Mouse (Mus musculus) liver, embryonic 13.5 days (tissue): ENCODE results near the gene Plcb4. TPM values are rescaled to one million over a fixed set of nuclear protein-coding genes. Genes with fewer than 3 reads are reported as not detected.

Experiments used
- ATAC-seq: fragments of 200-750 bp; cut with Nextera tagmentation; 2 replicates; pipeline ENCODE4 v1.8.0; 2017; ENCODE audit warnings: low read depth, mild to moderate bottlenecking, moderate number of reproducible peaks, moderate library complexity
- DNase-seq: peaks from one replicate; pipeline ENCODE4 v3.0.0; 2022
- H3K27ac ChIP-seq: fragments of 300-500 bp; sonication (generic); 2 replicates; pipeline ENCODE4 v1.5.1; 2015; ENCODE audit warnings: moderate library complexity, mild to moderate bottlenecking, inconsistent platforms
- H3K27me3 ChIP-seq: fragments of 300-500 bp; sonication (generic); 2 replicates; pipeline ENCODE4 v1.6.1; 2015; ENCODE audit warnings: mild to moderate bottlenecking, inconsistent platforms
- H3K36me3 ChIP-seq: fragments of 300-500 bp; sonication (generic); 2 replicates; pipeline ENCODE4 v1.6.1; 2015; ENCODE audit warnings: mild to moderate bottlenecking, inconsistent platforms
- H3K4me1 ChIP-seq: fragments of 300-500 bp; sonication (generic); replicated peaks from 2 replicates; pipeline ENCODE4 v1.6.1; 2015; ENCODE audit warnings: inconsistent platforms
- H3K4me2 ChIP-seq: fragments of 300-500 bp; sonication (generic); 2 replicates; pipeline ENCODE4 v1.6.1; 2015; ENCODE audit warnings: inconsistent platforms, mild to moderate bottlenecking, moderate library complexity
- H3K4me3 ChIP-seq: fragments of 300-500 bp; sonication (generic); replicated peaks from 2 replicates; pipeline ENCODE4 v1.5.1; 2015; ENCODE audit warnings: mild to moderate bottlenecking, inconsistent platforms
- H3K9ac ChIP-seq: fragments of 300-500 bp; sonication (generic); 2 replicates; pipeline ENCODE4 v1.6.1; 2015; ENCODE audit warnings: mild to moderate bottlenecking, inconsistent platforms
- H3K9me3 ChIP-seq: fragments of 300-500 bp; sonication (generic); replicated peaks from 2 replicates; pipeline ENCODE4 v1.6.1; 2016; ENCODE audit warnings: inconsistent platforms
- WGBS: fragments of 180-500 bp; shearing (Covaris S2); methylation state at CpG from one replicate; pipeline ENCODE4 v1.1.7; 2015; ENCODE audit not compliant: insufficient replicate concordance; 5-methylcytosine and 5-hydroxymethylcytosine counted together
- polyA plus RNA-seq: library from polyadenylated mRNA; unstranded; fragments of >200 nt; fragmentation: Nextera tagmentation; extraction: Ambion mirVana; gene quantifications from 2 replicates; pipeline ENCODE4 v1.2.1, GENCODE M21; 2015

The Plcb4 gene
- polyA plus RNA-seq, 1 experiment from 2014 or later, result 3.1 TPM

DNA sequence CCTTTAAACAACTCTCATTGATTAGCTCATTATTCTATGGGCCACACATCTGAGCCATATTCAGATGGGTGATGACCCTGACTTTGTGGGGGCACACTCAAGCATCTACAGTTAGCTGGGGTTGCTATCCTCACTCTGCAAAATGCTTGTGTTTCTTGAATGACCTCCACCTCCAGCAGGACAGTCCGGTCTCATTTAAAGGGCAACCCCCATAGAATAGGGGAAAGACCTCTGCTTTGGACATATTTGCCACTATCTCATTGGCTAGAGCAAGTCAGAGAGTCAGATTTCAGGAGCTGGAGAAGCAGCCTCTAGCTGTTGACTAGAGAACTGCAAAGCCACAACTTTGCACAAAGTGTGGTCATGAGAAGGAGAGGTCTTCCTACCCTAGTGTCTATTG, 340.6 kb downstream of the Plcb4 start:
- no peak for ATAC-seq
- H3K4me3 ChIP-seq, result no peak overlapping the region
- H3K27me3 ChIP-seq, result no peaks in the 10 kb centered on the region
- no peak overlapping the region for H3K4me2 ChIP-seq
- H3K36me3 ChIP-seq, result no peaks in the 10 kb centered on the region
- no peaks in the 10 kb centered on the region for H3K4me1 ChIP-seq
- DNase-seq, result no peak
- 77% methylated on average over 1 of the region's 1 CpGs for WGBS
- no peak overlapping the region for H3K9ac ChIP-seq
- no peak overlapping the region for H3K27ac ChIP-seq
- H3K9me3 ChIP-seq, result no peaks in the 10 kb centered on the region

DNA sequence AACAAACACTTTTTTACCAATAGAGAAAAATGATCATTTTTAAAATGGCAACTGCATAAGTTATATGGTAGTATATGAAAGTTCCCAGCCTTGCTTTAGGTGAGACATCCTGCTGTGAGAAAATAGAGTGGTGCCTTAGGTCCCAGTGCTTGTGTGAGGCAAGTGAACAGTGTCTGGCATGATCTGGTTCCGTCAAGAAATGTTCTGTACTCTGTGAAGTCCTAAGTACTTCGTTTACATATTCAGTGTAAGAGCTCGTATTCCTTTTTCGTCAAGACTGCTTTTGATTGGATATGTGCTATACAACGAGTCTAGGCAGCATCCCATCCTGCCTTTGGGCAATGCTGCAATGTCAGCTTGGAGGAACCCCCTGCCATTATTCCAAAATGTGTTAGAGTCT, 342.1 kb downstream of the Plcb4 start:
- no peaks in the 10 kb centered on the region for H3K4me1 ChIP-seq
- 65% methylated on average over 5 of the region's 5 CpGs for WGBS

DNA sequence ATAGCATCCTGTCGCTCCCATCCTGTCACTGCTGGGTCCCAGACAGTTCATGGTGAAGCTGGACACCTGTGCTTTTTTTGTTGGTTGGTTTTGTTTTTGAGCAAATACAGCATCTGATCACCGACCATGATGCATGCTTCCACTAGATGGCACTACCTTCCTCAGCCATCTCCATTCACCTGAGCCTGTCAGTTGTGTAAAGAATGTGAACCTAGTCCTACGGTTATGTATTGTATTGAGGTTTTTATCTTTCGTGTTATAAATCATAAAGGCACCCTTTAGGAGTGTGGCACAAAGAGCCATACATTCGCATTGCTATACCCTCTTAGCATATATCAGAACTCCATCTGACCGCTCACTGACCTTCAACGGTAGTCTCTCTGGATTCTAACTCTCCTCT, 343.3 kb downstream of the Plcb4 start:
- Histone ChIP-seq H3K27me3 (no peaks in the 10 kb centered on the region), H3K9me3 (no peaks in the 10 kb centered on the region), H3K9ac (no peak overlapping the region), H3K36me3 (no peaks in the 10 kb centered on the region), H3K27ac (no peak overlapping the region), H3K4me1 (no peaks in the 10 kb centered on the region), H3K4me2 (no peak overlapping the region), H3K4me3 (no peak overlapping the region)
- 57% methylated on average over 7 of the region's 7 CpGs for WGBS
- no peak for ATAC-seq
- no peak for DNase-seq

More for the DNA sequence above, 342.1 kb downstream of the Plcb4 start:
- DNase-seq, result no peak
- H3K27ac ChIP-seq, result no peak overlapping the region
- no peaks in the 10 kb centered on the region for H3K36me3 ChIP-seq
- H3K4me2 ChIP-seq, result no peak overlapping the region
- H3K27me3 ChIP-seq, result no peaks in the 10 kb centered on the region
- no peak overlapping the region for H3K9ac ChIP-seq
- no peak overlapping the region for H3K4me3 ChIP-seq
- no peaks in the 10 kb centered on the region for H3K9me3 ChIP-seq
- no peak for ATAC-seq

- ATAC-seq (no peak), DNase-seq (no peak)
- Histone ChIP-seq H3K9me3 (no peaks in the 10 kb centered on the region), H3K4me3 (no peak overlapping the region), H3K4me1 (no peaks in the 10 kb centered on the region), H3K9ac (no peak overlapping the region), H3K27ac (no peak overlapping the region), H3K4me2 (no peak overlapping the region), H3K27me3 (no peaks in the 10 kb centered on the region), H3K36me3 (no peaks in the 10 kb centered on the region)
- WGBS, result 69% methylated on average over 1 of the region's 1 CpGs
Observed at GRCm38 (mm10) chr2:136003836-136004235, 345.0 kb downstream of the Plcb4 start.

DNA sequence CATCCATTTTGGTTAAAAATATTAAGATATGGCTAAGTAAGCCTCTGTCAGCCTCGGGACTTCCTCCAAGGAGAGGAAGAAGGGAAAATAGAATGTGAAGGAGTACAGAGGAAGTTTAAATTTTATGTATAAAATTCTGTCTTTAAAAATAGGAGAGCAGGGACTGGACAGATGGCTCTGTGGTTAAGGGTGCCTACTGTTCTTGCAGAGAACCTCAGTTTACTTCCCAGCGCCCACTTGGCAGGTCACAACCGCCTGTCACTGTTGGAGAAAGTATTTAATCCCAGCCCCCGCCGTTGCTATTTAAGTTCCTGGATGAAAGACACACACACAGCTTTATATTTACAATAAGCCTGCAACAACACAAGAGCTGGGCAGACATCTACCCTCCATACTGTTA, 347.5 kb downstream of the Plcb4 start:
- H3K27me3 ChIP-seq, result no peaks in the 10 kb centered on the region
- no peak overlapping the region for H3K9ac ChIP-seq
- no peaks in the 10 kb centered on the region for H3K9me3 ChIP-seq
- no peaks in the 10 kb centered on the region for H3K4me1 ChIP-seq
- ATAC-seq, result no peak
- H3K4me3 ChIP-seq, result no peak overlapping the region
- H3K36me3 ChIP-seq, result no peaks in the 10 kb centered on the region
- DNase-seq, result no peak
- no peak overlapping the region for H3K4me2 ChIP-seq
- no peak overlapping the region for H3K27ac ChIP-seq
- WGBS, result 82% methylated on average over 5 of the region's 5 CpGs

GRCm38 (mm10) chr2:136012759-136013158, 353.9 kb downstream of the Plcb4 start:
- ATAC-seq, result no peak
- 78% methylated on average over 9 of the region's 9 CpGs for whole genome bisulfite sequencing
- H3K4me3 ChIP-seq, result no peak overlapping the region

DNA sequence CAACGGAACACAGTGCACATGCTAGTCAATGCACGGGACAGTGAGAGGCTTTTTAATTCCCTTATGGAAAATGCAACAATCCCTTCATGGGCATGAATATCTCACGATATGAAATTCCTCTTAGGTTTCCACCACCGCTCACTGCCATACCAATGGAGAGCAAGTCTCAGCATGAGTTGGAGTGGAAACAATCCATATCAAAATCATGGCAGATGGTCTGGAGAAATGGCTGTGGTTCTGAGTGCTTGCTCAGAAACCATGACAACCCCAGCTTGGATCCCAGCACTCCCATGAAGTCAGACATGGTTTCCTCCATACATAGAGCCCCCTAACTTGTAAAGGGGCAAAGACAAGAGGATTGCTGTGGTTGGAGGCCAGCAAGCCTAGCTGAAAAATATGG, 389.7 kb downstream of the Plcb4 start:
- H3K4me1 ChIP-seq, result no peaks in the 10 kb centered on the region
- WGBS, result 65% methylated on average over 4 of the region's 4 CpGs

More at GRCm38 (mm10) chr2:136012759-136013158, 353.9 kb downstream of the Plcb4 start:
- H3K27me3 ChIP-seq, result no peaks in the 10 kb centered on the region
- H3K36me3 ChIP-seq, result no peaks in the 10 kb centered on the region
- H3K4me2 ChIP-seq, result no peak overlapping the region
- no peaks in the 10 kb centered on the region for H3K9me3 ChIP-seq
- no peaks in the 10 kb centered on the region for H3K4me1 ChIP-seq
- H3K9ac ChIP-seq, result no peak overlapping the region
- no peak overlapping the region for H3K27ac ChIP-seq
- no peak for DNase-seq

DNA sequence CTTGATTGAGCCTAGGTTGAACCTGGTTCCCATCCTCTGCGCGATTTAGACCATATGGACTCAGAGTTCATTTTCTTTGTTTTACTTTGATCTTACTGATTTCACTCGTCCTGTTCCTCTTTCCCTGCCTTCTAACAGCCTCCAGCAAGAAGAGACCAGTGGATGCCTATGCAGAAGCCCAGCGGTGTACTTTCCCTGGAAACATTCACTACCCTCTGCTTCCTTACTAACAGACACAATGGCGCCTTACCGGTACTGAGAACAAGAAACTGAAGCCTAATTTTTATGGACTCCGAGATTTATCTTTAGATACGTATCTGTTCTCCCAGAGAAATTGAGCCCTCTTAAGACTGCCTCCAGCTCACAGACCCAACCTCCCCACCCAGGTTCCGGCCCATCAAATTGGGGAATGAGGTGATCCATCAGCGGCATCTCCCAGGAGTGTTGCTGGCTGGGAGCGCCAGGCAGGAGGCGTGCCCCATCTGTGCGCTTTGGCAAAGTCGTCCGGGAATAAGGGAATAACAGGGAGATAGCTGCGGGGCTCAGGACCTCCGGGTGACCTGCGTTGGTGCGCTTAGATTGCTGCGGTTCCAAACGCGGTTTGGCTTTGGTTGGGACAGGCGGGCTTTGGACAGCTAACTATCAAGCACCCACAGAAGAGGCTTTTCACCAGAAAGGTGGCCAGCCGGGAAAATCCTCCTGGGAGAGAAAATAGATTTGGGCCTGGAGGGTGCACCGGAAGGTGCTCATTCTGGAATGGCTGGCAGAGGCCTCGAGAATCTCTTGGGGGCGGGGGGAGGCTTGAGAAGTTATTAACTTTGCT, 392.2 kb downstream of the Plcb4 start:
- Histone ChIP-seq H3K4me2 (no peak overlapping the region), H3K36me3 (no peaks in the 10 kb centered on the region), H3K9me3 (no peaks in the 10 kb centered on the region), H3K9ac (no peak overlapping the region), H3K4me1 (no peaks in the 10 kb centered on the region), H3K27me3 (peaks cover 10% of the 10 kb centered on the region), H3K4me3 (no peak overlapping the region), H3K27ac (no peak overlapping the region)
- DNase-seq, result no peak
- 22% methylated on average over 27 of the region's 27 CpGs for WGBS
- ATAC-seq, result no peak

More for the DNA sequence above, 389.7 kb downstream of the Plcb4 start:
- Histone ChIP-seq H3K9ac (no peak overlapping the region), H3K4me2 (no peak overlapping the region), H3K27me3 (peaks cover 10% of the 10 kb centered on the region), H3K27ac (no peak overlapping the region), H3K36me3 (no peaks in the 10 kb centered on the region), H3K9me3 (no peaks in the 10 kb centered on the region), H3K4me3 (no peak overlapping the region)
- DNase-seq (no peak), ATAC-seq (no peak)

GRCm38 (mm10) chr2:136051688-136052289, 393.0 kb downstream of the Plcb4 start, which contains the start of gene Lamp5:
Gene Lamp5 (plus strand): TSS chr2:136052239.
- Histone ChIP-seq H3K27ac (no peak within 1 kb of the TSS), H3K4me3 (no peak within 1 kb of the TSS), H3K9ac (no peak within 1 kb of the TSS), H3K4me2 (no peak within 1 kb of the TSS), H3K9me3 (no peaks in the 10 kb centered on the region), H3K27me3 (peaks cover 10% of the 10 kb centered on the region), H3K4me1 (no peaks in the 10 kb centered on the region), H3K36me3 (no peaks in the 10 kb centered on the region)
- ATAC-seq (no peak), DNase-seq (no peak)
- 11% methylated on average over 8 of the region's 8 CpGs for WGBS

DNA sequence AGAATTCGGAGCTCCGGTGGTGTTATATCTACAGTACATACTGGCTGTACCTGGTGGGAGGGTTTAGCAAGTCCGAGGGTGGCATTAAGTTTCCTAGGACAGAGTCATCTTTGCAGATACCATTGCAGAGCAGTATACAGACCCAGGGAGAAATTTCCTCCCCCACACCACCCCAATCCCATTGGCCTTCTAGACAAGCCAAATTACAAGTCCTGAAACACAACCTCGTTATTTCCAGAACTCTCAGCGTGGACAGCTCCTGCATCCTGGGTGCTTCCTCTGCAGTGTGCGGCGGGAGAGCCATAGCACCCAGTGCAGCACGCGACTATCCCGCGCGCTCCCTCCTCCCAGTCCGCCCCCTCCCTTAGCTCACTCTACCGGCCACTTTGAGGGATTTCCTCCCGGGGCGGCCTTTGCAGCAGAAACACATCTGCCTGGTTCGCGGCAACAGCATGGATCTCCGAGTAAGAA, 399.1 kb downstream of the Plcb4 start:
- Histone ChIP-seq H3K27me3 (peaks cover 37% of the 10 kb centered on the region), H3K36me3 (no peaks in the 10 kb centered on the region), H3K4me3 (no peak overlapping the region), H3K27ac (no peak overlapping the region), H3K4me2 (no peak overlapping the region), H3K4me1 (no peaks in the 10 kb centered on the region), H3K9me3 (no peaks in the 10 kb centered on the region), H3K9ac (no peak overlapping the region)
- ATAC-seq (no peak), DNase-seq (no peak)
- 8% methylated on average over 19 of the region's 19 CpGs for WGBS

GRCm38 (mm10) chr2:136058398-136058797, 399.6 kb downstream of the Plcb4 start:
- ATAC-seq (no peak), DNase-seq (no peak)
- H3K27ac ChIP-seq, result no peak overlapping the region
- no peak overlapping the region for H3K4me2 ChIP-seq
- no peak overlapping the region for H3K4me3 ChIP-seq
- H3K9me3 ChIP-seq, result no peaks in the 10 kb centered on the region
- H3K4me1 ChIP-seq, result no peaks in the 10 kb centered on the region
- H3K36me3 ChIP-seq, result no peaks in the 10 kb centered on the region
- H3K9ac ChIP-seq, result no peak overlapping the region
- 9% methylated on average over 7 of the region's 7 CpGs for WGBS
- peaks cover 37% of the 10 kb centered on the region for H3K27me3 ChIP-seq
